Mouse (Mus musculus): Measurements from ENCODE around the gene Tspo2. TPM values are rescaled to one million over a fixed set of nuclear protein-coding genes. Genes with fewer than 3 reads are reported as not detected.

The Tspo2 gene
- total RNA-seq, 2 experiments from 2014 or later = 0.10 TPM; not detected in 1

- DNase-seq = no peak
- intact Hi-C loops (cut with DNase I) = no loop called here
Measured at GRCm38 (mm10) chr17:48419571-48419970, 31.8 kb downstream of the Tspo2 start.

GRCm38 (mm10) chr17:48418781-48419180 lies 32.5 kb downstream of the Tspo2 start:
- no peak for DNase-seq
- intact Hi-C loops (cut with DNase I) = no loop called here

- intact Hi-C loops (cut with DNase I) = no loop called here
- no peak for DNase-seq
Measured at GRCm38 (mm10) chr17:48418174-48418573, 33.1 kb downstream of the Tspo2 start.

- intact Hi-C loops (cut with DNase I) = no loop called here
- DNase-seq = no peak
Measured at GRCm38 (mm10) chr17:48417521-48417920, 33.8 kb downstream of the Tspo2 start.

- peak; percentile 75 for DNase-seq
- intact Hi-C loops (cut with DNase I) = no loop called here
Measured at GRCm38 (mm10) chr17:48416425-48417195, 34.7 kb downstream of the Tspo2 start.

- peak; percentile 40 for DNase-seq
- intact Hi-C loops (cut with DNase I) = no loop called here
Measured at GRCm38 (mm10) chr17:48416011-48416410, 35.3 kb downstream of the Tspo2 start.

- no peak for DNase-seq
- intact Hi-C loops (cut with DNase I) = no loop called here
Measured at GRCm38 (mm10) chr17:48411241-48411640, 40.1 kb downstream of the Tspo2 start.

- intact Hi-C loops (cut with DNase I) = no loop called here
- DNase-seq = no peak
Measured at GRCm38 (mm10) chr17:48410299-48410785, 41.0 kb downstream of the Tspo2 start.

GRCm38 (mm10) chr17:48409380-48410298 lies 41.7 kb downstream of the Tspo2 start, which contains the start of the genes Nfya and Oard1:
TSS of gene Nfya (minus strand) at chr17:48409906.
TSS of gene Oard1 (plus strand) at chr17:48410014.
- peak; percentile 100 for DNase-seq
- intact Hi-C loops (cut with DNase I) = no loop called here

GRCm38 (mm10) chr17:48408526-48409291 lies 42.6 kb downstream of the Tspo2 start:
- intact Hi-C loops (cut with DNase I) = no loop called here

GRCm38 (mm10) chr17:48407910-48408525 lies 43.3 kb downstream of the Tspo2 start:
- intact Hi-C loops (cut with DNase I) = no loop called here
- DNase-seq = no peak

More at GRCm38 (mm10) chr17:48408526-48409291, 42.6 kb downstream of the Tspo2 start:
- peak; percentile 80 for DNase-seq

- intact Hi-C loops (cut with DNase I) = no loop called here
- DNase-seq = peak; percentile 15
Measured at GRCm38 (mm10) chr17:48407154-48407553, 44.2 kb downstream of the Tspo2 start.

- intact Hi-C loops (cut with DNase I) = no loop called here
- no peak for DNase-seq
Measured at GRCm38 (mm10) chr17:48404706-48405105, 46.6 kb downstream of the Tspo2 start.

- intact Hi-C loops (cut with DNase I) = no loop called here
- DNase-seq = no peak
Measured at GRCm38 (mm10) chr17:48403848-48404247, 47.5 kb downstream of the Tspo2 start.

- intact Hi-C loops (cut with DNase I) = no loop called here
- DNase-seq = no peak
Measured at GRCm38 (mm10) chr17:48402751-48403150, 48.6 kb downstream of the Tspo2 start.

GRCm38 (mm10) chr17:48401710-48402109 lies 49.6 kb downstream of the Tspo2 start:
- intact Hi-C loops (cut with DNase I) = no loop called here

More at GRCm38 (mm10) chr17:48401710-48402109, 49.6 kb downstream of the Tspo2 start:
- no peak for DNase-seq

All from left cerebral cortex, postnatal 4 days (tissue).